Mouse (Mus musculus) C2C12 (cell line): ENCODE measurements at regions not wholly inside any gene's neighbourhood (a gene's known extent, or its start where the extent isn't known, plus 50 kb on each side); places are given as distances from the start of the nearest gene placed in this dataset.
A peak's percentile ranks its signal among the peaks of the same experiment; 100 is the strongest.

ENCODE experiments used
- H3K27me3 ChIP-seq: one replicate; pipeline ENCODE4 v1.6.1; 2011; ENCODE audit not compliant: control insufficient read depth, insufficient read depth, insufficient read length
- H3K36me3 ChIP-seq: one replicate; pipeline ENCODE4 v1.6.1; 2011; ENCODE audit not compliant: control insufficient read depth, insufficient read depth
- H3K4me3 ChIP-seq: one replicate; pipeline ENCODE4 v1.5.1; 2011; ENCODE audit warnings: mild to moderate bottlenecking, control low read depth; ENCODE audit not compliant: poor library complexity, insufficient read depth, severe bottlenecking
- H3K79me2 ChIP-seq: one replicate; pipeline ENCODE4 v1.6.1; 2011; ENCODE audit not compliant: control insufficient read depth, insufficient read depth
- H3K79me3 ChIP-seq: one replicate; pipeline ENCODE4 v1.6.1; 2011; ENCODE audit warnings: low read depth, control low read depth
- H3ac ChIP-seq: one replicate; pipeline ENCODE3; 2011; ENCODE audit warnings: low read depth; ENCODE audit not compliant: control insufficient read depth, insufficient read length
- CEBPB ChIP-seq: IDR thresholded peaks from one replicate; pipeline ENCODE4 v1.6.1; 2011; ENCODE audit warnings: low read depth, mild to moderate bottlenecking, control low read depth, moderate library complexity
- CTCF ChIP-seq: IDR thresholded peaks from one replicate; pipeline ENCODE4 v1.5.1; 2011; ENCODE audit not compliant: control insufficient read depth, insufficient read depth, insufficient read length
- FOSL1 ChIP-seq: IDR thresholded peaks from one replicate; pipeline ENCODE4 v1.8.0; 2011; ENCODE audit warnings: mild to moderate bottlenecking, low read length; ENCODE audit not compliant: poor library complexity, insufficient read depth, severe bottlenecking
- MAX ChIP-seq: IDR thresholded peaks from one replicate; pipeline ENCODE4 v1.6.1; 2011; ENCODE audit warnings: mild to moderate bottlenecking, control low read depth
- MYOD1 ChIP-seq: IDR thresholded peaks from one replicate; pipeline ENCODE4 v1.6.1; 2011; ENCODE audit warnings: low read depth; ENCODE audit not compliant: control insufficient read depth, insufficient read length
- MYOG ChIP-seq: IDR thresholded peaks from one replicate; pipeline ENCODE4 v1.6.1; 2011; ENCODE audit not compliant: control insufficient read depth, insufficient read length; ENCODE audit errors: extremely low read depth
- USF1 ChIP-seq: IDR thresholded peaks from one replicate; pipeline ENCODE4 v1.6.1; 2011; ENCODE audit warnings: low read depth, mild to moderate bottlenecking, control low read depth, moderate library complexity

GRCm38 (mm10) chr8:128225123-128225522 is 133.3 kb upstream of the Nrp1 start:
- no peaks in the 10 kb centered on the region for H3K36me3 ChIP-seq
- H3ac ChIP-seq, result no peak overlapping the region
- no peaks in the 10 kb centered on the region for H3K79me2 ChIP-seq
- H3K27me3 ChIP-seq, result no peaks in the 10 kb centered on the region
- TF ChIP-seq MYOG (no peak), FOSL1 (no peak), MYOD1 (no peak), MAX (no peak), CEBPB (no peak), USF1 (no peak), CTCF (no peak)
- no peaks in the 10 kb centered on the region for H3K79me3 ChIP-seq
- H3K4me3 ChIP-seq, result no peak overlapping the region

DNA sequence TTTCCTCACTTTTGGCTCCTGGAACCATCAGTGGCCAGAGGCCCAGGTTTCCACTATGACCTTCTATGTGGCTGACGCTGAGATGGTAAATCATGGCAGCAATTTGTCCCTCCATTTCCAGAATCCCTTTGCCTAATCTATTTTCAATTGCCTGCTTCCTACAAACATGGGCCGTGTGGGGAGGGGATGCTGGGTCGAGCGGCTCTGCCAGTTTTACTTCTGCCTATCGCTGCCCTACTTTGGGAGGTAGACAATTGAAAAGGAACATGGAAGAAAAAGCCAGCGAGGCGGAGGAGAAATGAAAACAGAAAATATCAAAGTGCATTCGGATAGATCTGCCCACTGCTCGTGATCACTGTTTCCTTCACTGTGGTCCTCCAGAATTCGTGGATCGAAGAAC is 123.3 kb upstream of the Nrp1 start:
- TF ChIP-seq MYOG, result no peak
- no peak for TF ChIP-seq USF1
- TF ChIP-seq MAX, result no peak
- TF ChIP-seq MYOD1, result no peak
- no peak for TF ChIP-seq FOSL1
- TF ChIP-seq CTCF, result no peak
- TF ChIP-seq CEBPB, result no peak
- H3K4me3 ChIP-seq, result no peak overlapping the region
- no peaks in the 10 kb centered on the region for H3K36me3 ChIP-seq
- H3K79me3 ChIP-seq, result no peaks in the 10 kb centered on the region
- H3ac ChIP-seq, result no peak overlapping the region
- H3K79me2 ChIP-seq, result no peaks in the 10 kb centered on the region
- no peaks in the 10 kb centered on the region for H3K27me3 ChIP-seq

- no peak overlapping the region for H3ac ChIP-seq
- no peaks in the 10 kb centered on the region for H3K36me3 ChIP-seq
- no peaks in the 10 kb centered on the region for H3K79me2 ChIP-seq
- H3K27me3 ChIP-seq, result no peaks in the 10 kb centered on the region
- no peak overlapping the region for H3K4me3 ChIP-seq
- no peaks in the 10 kb centered on the region for H3K79me3 ChIP-seq
- TF ChIP-seq MAX (no peak), CEBPB (no peak), FOSL1 (no peak), CTCF (no peak), USF1 (no peak), MYOG (no peak), MYOD1 (no peak)
These were observed 122.9 kb upstream of the Nrp1 start for GRCm38 (mm10) chr8:128235527-128235926.

- Histone ChIP-seq H3K27me3 (no peaks in the 10 kb centered on the region), H3K79me2 (no peaks in the 10 kb centered on the region)
These were observed 122.3 kb upstream of the Nrp1 start for GRCm38 (mm10) chr8:128236097-128236496.

DNA sequence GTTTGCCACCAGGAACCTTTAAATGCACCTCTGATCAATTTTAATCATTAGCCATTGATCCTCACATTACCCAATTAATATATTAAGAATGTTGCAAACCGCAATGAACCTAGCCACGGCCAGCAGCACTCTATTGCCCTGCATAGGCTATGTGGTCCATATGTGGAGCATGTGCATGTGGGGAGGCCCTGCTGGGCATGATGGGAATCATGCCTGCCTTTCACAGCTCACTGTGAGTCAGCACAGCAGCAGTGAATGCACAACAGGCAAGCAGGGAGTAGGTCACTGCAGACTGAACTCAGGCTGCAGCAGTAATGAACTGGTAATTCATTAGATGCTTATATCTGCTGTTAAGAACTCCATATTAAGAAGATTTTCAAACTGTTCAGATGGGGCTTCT is 119.5 kb upstream of the Nrp1 start:
- Histone ChIP-seq H3K27me3 (no peaks in the 10 kb centered on the region), H3ac (no peak overlapping the region), H3K36me3 (no peaks in the 10 kb centered on the region), H3K79me2 (no peaks in the 10 kb centered on the region), H3K4me3 (no peak overlapping the region), H3K79me3 (no peaks in the 10 kb centered on the region)
- no peak for TF ChIP-seq MYOG
- TF ChIP-seq MYOD1, result peak; percentile 21
- TF ChIP-seq MAX, result peak; percentile 74

More at GRCm38 (mm10) chr8:128236097-128236496, 122.3 kb upstream of the Nrp1 start:
- H3ac ChIP-seq, result no peak overlapping the region
- no peak for TF ChIP-seq MAX
- TF ChIP-seq MYOD1, result no peak
- TF ChIP-seq CEBPB, result no peak
- no peak for TF ChIP-seq FOSL1
- no peak for TF ChIP-seq USF1
- no peak overlapping the region for H3K4me3 ChIP-seq
- H3K36me3 ChIP-seq, result no peaks in the 10 kb centered on the region
- no peaks in the 10 kb centered on the region for H3K79me3 ChIP-seq

GRCm38 (mm10) chr8:128239783-128240182 is 118.6 kb upstream of the Nrp1 start:
- no peak overlapping the region for H3ac ChIP-seq
- no peaks in the 10 kb centered on the region for H3K79me2 ChIP-seq
- no peaks in the 10 kb centered on the region for H3K36me3 ChIP-seq
- TF ChIP-seq MYOD1, result no peak
- peak; percentile 91 for TF ChIP-seq FOSL1
- H3K27me3 ChIP-seq, result no peaks in the 10 kb centered on the region
- H3K79me3 ChIP-seq, result no peaks in the 10 kb centered on the region
- no peak overlapping the region for H3K4me3 ChIP-seq

DNA sequence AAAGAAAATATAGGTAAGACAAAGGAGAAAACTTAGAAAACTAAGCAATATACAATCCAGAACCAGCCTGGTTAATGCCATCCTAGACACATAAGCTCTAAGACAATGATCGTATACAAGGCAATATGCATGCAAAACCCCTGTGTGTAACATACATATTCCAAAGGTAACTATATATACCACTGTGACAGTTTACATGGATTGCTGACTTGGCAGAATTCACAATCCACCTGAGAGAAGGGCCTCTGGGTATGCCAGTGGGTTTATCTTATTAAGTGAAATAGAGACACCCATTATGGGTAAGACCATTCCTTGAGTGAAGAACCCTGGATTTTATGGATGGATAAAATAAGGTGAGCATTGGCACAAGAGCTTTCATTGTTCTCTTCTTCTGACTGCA is 117.2 kb upstream of the Nrp1 start:
- no peak overlapping the region for H3ac ChIP-seq
- no peaks in the 10 kb centered on the region for H3K36me3 ChIP-seq
- H3K79me2 ChIP-seq, result no peaks in the 10 kb centered on the region
- no peak for TF ChIP-seq MYOG
- TF ChIP-seq CEBPB, result no peak
- TF ChIP-seq FOSL1, result no peak
- TF ChIP-seq MYOD1, result no peak
- TF ChIP-seq MAX, result no peak
- no peak for TF ChIP-seq USF1
- TF ChIP-seq CTCF, result no peak
- H3K4me3 ChIP-seq, result no peak overlapping the region
- H3K79me3 ChIP-seq, result no peaks in the 10 kb centered on the region
- H3K27me3 ChIP-seq, result no peaks in the 10 kb centered on the region
